Mouse (Mus musculus) cerebellum, adult 11 months (tissue): ENCODE results near the gene Olfr1176.

Experiments used
- DNase-seq: peaks from one replicate; pipeline ENCODE4 v3.0.0; 2022

The Olfr1176 gene

GRCm38 (mm10) chr2:88336421-88336820, at the start of gene Olfr1176:
Gene Olfr1176, plus strand, starts transcription at chr2:88336721.
- DNase-seq = no peak

- no peak for DNase-seq
Observed at GRCm38 (mm10) chr2:88315035-88315434, 21.5 kb upstream of the Olfr1176 start, which contains the start of gene Olfr1174-ps. Gene Olfr1174-ps, minus strand, starts transcription at chr2:88315135.

- no peak for DNase-seq
Observed at GRCm38 (mm10) chr2:88327115-88327514, 9.4 kb upstream of the Olfr1176 start, which contains the start of gene Olfr1175-ps. Gene Olfr1175-ps, minus strand, starts transcription at chr2:88327215.

- no peak for DNase-seq
Observed at GRCm38 (mm10) chr2:88346392-88346791, 9.9 kb downstream of the Olfr1176 start, which contains the start of gene Olfr1177-ps. Gene Olfr1177-ps, minus strand, starts transcription at chr2:88346492.

- DNase-seq = no peak
Observed at GRCm38 (mm10) chr2:88356304-88356703, 19.8 kb downstream of the Olfr1176 start.

- DNase-seq = no peak
Observed at GRCm38 (mm10) chr2:88386762-88387161, 50.2 kb downstream of the Olfr1176 start, which contains the start of gene Olfr1178. Gene Olfr1178, plus strand, starts transcription at chr2:88387062.
